Mouse (Mus musculus): ENCODE data around the gene Sptbn2.

The Sptbn2 gene

GRCm38 (mm10) chr19:4711098-4711600, at the start of gene Sptbn2:
Sptbn2 (plus strand) TSS chr19:4711167.
- peak; percentile 54 to 65 for DNase-seq (ENCODE audit: low spot score in 2 of 2)

- no peak for DNase-seq (ENCODE audit: low spot score in 2 of 2)
These were observed 44.2 kb upstream of the Sptbn2 start for GRCm38 (mm10) chr19:4666815-4667214.

GRCm38 (mm10) chr19:4670776-4671175, 40.2 kb upstream of the Sptbn2 start:
- no peak for DNase-seq (ENCODE audit: low spot score in 2 of 2)

- DNase-seq (ENCODE audit: low spot score in 2 of 2) = no peak
These were observed 38.6 kb upstream of the Sptbn2 start for GRCm38 (mm10) chr19:4672401-4672800.

GRCm38 (mm10) chr19:4694346-4694745, 16.6 kb upstream of the Sptbn2 start:
- no peak for DNase-seq (ENCODE audit: low spot score in 2 of 2)

GRCm38 (mm10) chr19:4697121-4697520, 13.8 kb upstream of the Sptbn2 start:
- DNase-seq (ENCODE audit: low spot score in 2 of 2) = no peak

GRCm38 (mm10) chr19:4697721-4698120, 13.2 kb upstream of the Sptbn2 start:
- DNase-seq (ENCODE audit: low spot score in 2 of 2) = no peak

GRCm38 (mm10) chr19:4698205-4698677, 12.7 kb upstream of the Sptbn2 start, which contains the start of gene Gm960:
Gm960 (minus strand) TSS chr19:4698668.
- peak; percentile 66 to 77 for DNase-seq (ENCODE audit: low spot score in 2 of 2)

GRCm38 (mm10) chr19:4698856-4699255, 12.1 kb upstream of the Sptbn2 start:
- no peak for DNase-seq (ENCODE audit: low spot score in 2 of 2)

GRCm38 (mm10) chr19:4699821-4700220, 11.1 kb upstream of the Sptbn2 start:
- DNase-seq (ENCODE audit: low spot score in 2 of 2) = no peak

GRCm38 (mm10) chr19:4700656-4701055, 10.3 kb upstream of the Sptbn2 start:
- DNase-seq (ENCODE audit: low spot score in 2 of 2) = no peak

- no peak for DNase-seq (ENCODE audit: low spot score in 2 of 2)
These were observed 9.7 kb upstream of the Sptbn2 start for GRCm38 (mm10) chr19:4701221-4701620.

GRCm38 (mm10) chr19:4708765-4709164, 2.2 kb upstream of the Sptbn2 start:
- DNase-seq (ENCODE audit: low spot score in 2 of 2) = no peak

GRCm38 (mm10) chr19:4711601-4712155, 711 bp downstream of the Sptbn2 start:
- DNase-seq (ENCODE audit: low spot score in 2 of 2) = no peak

- DNase-seq (ENCODE audit: low spot score in 2 of 2) = no peak
These were observed 1.3 kb downstream of the Sptbn2 start for GRCm38 (mm10) chr19:4712156-4712780.

GRCm38 (mm10) chr19:4712781-4713526, 2.0 kb downstream of the Sptbn2 start:
- DNase-seq (ENCODE audit: low spot score in 2 of 2) = no peak

GRCm38 (mm10) chr19:4713886-4714285, 2.9 kb downstream of the Sptbn2 start:
- DNase-seq (ENCODE audit: low spot score in 2 of 2) = no peak

- no peak for DNase-seq (ENCODE audit: low spot score in 2 of 2)
These were observed 5.8 kb downstream of the Sptbn2 start for GRCm38 (mm10) chr19:4716756-4717155.

GRCm38 (mm10) chr19:4717281-4717680, 6.3 kb downstream of the Sptbn2 start:
- DNase-seq (ENCODE audit: low spot score in 2 of 2) = no peak

- no peak for DNase-seq (ENCODE audit: low spot score in 2 of 2)
These were observed 7.7 kb downstream of the Sptbn2 start for GRCm38 (mm10) chr19:4718716-4719115.

- no peak for DNase-seq (ENCODE audit: low spot score in 2 of 2)
These were observed 8.4 kb downstream of the Sptbn2 start for GRCm38 (mm10) chr19:4719351-4719764.

GRCm38 (mm10) chr19:4720112-4720511, 9.1 kb downstream of the Sptbn2 start:
- no peak for DNase-seq (ENCODE audit: low spot score in 2 of 2)

Measured in frontal cortex, postnatal 25 days (tissue).